Mouse (Mus musculus) thymus, postnatal 25 days (tissue): ENCODE results near the gene Ccr10.
A peak's percentile ranks its signal among the peaks of the same experiment; 100 is the strongest.

Source experiments
- DNase-seq: peaks from one replicate; pipeline ENCODE4 v3.0.0; 2022

Gene Ccr10

GRCm38 (mm10) chr11:101187541-101187940, 12.3 kb upstream of the Ccr10 start:
- DNase-seq, result no peak

GRCm38 (mm10) chr11:101186526-101187247, 11.4 kb upstream of the Ccr10 start:
- DNase-seq, result no peak

GRCm38 (mm10) chr11:101185441-101185840, 10.2 kb upstream of the Ccr10 start:
- DNase-seq, result no peak

DNA sequence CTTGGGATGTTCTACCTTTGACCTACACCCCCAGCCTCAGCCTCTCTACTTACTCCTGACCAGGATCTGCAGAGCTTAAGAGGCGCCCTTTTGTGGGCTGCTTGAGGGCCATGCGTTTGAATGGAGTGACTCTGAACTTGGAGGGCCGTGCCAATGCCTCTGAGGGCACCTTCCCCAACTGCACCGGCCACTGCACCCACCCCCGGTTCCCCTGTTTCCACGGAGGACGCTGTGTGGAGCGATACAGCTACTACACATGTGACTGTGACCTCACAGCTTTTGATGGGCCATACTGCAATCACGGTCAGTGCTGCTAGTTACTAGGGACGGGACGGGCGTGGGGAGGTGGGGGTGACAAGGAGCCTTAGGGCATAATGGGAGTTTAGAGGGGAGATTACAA, 9.7 kb upstream of the Ccr10 start:
- no peak for DNase-seq

DNA sequence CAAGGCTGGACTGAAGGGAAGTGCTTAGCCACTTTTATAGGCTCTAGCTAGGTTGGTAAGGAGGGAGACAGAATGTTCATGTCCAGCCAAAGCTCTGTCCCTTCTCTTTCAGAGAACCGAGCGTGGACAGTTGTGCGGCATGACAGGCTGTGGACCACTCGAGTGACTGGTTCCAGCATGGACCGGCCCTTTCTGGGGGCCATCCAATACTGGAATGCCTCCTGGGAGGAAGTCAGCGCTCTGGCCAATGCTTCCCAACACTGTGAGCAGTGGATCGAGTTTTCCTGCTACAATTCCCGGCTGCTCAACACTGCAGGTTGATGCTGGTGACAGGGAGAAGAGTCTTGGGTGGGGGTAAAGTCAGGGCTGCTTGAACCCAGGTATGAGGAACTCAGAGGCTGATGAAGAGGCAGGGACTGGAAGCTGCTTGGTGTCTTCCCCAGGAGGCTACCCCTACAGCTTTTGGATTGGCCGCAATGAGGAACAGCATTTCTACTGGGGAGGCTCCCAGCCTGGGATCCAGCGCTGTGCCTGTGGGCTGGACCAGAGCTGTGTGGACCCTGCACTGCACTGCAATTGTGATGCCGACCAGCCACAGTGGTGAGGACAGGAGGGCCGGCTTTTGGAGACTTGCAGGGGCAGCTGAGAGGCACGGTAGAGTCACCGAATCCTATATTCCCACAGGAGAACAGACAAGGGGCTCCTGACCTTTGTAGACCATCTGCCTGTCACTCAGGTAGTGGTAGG, 7.7 kb upstream of the Ccr10 start:
- no peak for DNase-seq

DNA sequence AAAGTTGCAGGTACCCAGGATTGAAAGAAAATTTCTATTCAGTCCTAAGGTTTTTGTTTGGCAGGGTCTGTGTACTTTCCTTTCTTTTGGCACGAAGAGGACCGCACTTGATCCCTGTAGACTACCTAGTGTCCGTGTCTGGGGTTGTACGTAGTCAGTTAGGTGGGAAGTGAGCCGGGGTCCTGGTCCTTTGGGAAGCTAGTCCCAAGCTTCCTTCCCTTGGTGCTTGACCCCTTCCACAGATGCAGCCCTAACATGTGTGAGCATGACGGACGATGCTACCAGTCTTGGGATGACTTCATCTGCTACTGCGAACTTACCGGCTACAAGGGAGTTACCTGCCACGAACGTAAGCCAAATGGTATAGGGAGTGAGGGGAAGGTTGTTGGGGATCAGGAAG, 6.7 kb upstream of the Ccr10 start:
- DNase-seq, result no peak

GRCm38 (mm10) chr11:101180846-101181740, 5.8 kb upstream of the Ccr10 start:
- peak; percentile 47 for DNase-seq

GRCm38 (mm10) chr11:101180261-101180660, 5.0 kb upstream of the Ccr10 start:
- DNase-seq, result no peak

- no peak for DNase-seq
Measured at GRCm38 (mm10) chr11:101179306-101179705, 4.1 kb upstream of the Ccr10 start.

DNA sequence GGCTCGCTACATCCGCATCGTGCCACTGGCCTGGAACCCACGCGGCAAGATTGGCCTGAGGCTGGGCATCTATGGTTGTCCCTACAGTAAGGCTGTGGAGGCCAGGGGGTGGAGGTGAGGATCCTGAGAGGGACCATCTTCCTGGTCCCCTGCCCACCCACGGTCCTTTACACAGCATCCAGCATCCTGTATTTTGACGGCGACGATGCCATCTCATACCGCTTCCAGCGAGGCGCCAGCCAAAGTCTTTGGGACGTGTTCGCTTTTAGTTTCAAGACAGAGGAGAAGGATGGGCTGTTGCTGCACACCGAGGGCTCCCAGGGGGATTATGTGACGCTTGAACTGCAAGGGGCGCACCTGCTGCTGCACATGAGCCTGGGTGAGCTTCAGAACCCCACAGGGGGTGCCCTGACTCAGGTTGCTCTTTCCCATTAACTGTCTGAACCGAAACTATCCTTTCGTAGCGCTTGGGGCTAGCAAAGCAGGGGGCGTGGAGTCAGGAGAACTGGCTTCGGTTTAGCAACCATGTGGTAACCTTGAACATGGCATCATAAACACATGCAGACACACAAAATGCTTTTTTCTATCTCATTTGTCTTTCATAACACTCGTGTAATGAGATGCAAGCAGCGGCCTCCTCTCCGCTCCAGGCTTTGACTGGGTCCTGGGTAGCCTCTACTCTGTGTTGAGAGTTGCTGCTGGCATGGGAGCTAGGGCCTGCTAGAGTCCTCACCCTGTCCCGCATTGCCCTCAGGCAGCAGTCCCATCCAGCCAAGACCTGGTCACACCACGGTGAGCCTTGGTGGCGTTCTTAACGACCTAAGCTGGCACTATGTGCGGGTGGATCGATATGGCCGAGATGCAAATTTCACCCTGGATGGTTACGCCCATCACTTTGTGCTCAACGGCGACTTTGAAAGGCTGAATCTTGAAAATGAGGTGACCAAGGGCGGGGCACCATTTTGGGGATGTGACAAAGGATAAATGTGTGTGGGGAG, 3.1 kb upstream of the Ccr10 start:
- DNase-seq, result no peak

DNA sequence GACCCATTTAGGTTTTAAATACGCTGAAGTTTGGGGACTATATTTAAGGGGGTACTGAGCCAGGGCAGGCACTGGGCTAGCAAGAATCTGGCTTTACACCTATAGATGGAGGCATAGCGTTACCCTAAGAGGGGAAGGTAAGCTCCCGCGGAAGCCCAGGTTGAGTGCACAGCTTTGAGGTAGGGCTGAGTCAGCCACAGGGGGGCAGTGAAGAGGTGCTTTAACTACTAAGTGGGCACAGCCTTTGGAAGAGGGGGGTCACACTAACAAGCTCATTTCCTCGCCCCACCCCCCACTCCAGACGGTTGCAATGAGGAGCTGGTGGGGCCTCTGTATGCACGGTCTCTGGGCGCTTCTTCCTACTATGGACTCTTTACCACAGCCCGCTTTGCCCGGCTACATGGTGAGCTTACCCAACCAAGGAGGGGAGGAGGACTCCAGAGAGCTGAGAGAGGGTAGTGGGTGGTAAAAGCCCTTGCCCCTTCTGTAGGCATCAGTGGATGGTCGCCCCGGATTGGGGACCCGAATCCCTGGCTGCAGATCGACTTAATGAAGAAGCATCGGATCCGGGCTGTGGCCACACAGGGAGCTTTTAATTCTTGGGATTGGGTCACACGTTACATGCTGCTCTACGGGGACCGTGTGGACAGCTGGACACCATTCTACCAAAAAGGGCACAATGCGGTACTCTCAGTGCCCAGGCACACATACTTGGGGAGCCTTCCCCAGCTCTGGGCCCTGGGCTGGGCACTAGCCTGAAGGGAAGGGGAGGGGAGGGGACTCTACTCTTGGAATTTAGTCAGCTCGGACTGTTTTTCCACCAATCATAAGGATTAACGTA, 1.9 kb upstream of the Ccr10 start:
- peak; percentile 81 for DNase-seq

- DNase-seq, result no peak
Measured at GRCm38 (mm10) chr11:101176117-101176691, 961 bp upstream of the Ccr10 start.

- DNase-seq, result no peak
Measured at GRCm38 (mm10) chr11:101175636-101176116, 433 bp upstream of the Ccr10 start.

- no peak for DNase-seq
Measured at GRCm38 (mm10) chr11:101174389-101174745, 876 bp downstream of the Ccr10 start.

DNA sequence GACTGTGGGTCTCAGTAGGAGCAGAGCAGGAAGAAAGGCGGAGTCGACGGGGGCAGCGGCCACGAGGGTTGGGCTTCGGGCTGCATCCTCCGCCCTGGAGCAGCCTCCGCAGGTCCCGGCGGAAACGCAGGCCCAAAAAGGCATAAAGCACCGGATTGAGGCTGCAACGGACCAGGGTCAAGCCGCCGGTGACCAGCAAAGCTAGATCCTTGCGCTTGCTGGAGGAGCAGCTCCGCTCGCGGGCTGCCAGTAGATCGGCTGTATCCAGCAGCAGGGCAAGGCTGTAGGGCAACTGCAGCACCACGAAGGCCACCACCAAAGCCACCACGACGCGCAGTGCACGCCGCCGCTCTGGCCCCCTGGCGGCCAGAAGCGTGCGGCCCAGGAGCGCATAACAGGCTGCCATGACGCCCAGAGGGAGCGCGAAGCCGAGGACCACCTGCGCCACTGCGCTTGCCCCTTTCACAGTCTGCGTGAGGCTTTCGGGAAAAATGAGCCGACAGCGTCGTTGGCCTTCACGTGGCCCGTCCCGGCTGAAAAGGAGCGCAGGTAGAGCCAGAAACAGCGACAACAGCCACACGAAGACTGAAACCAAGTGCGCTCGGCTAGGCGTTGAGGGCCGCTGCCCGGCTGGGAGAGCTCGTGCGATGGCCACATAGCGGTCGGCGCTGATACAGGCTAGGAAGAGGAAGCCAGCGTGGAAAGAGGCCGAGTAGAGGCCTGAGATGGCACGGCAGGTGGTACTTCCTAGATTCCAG, 1.4 kb downstream of the Ccr10 start:
- DNase-seq, result peak; percentile 80

DNA sequence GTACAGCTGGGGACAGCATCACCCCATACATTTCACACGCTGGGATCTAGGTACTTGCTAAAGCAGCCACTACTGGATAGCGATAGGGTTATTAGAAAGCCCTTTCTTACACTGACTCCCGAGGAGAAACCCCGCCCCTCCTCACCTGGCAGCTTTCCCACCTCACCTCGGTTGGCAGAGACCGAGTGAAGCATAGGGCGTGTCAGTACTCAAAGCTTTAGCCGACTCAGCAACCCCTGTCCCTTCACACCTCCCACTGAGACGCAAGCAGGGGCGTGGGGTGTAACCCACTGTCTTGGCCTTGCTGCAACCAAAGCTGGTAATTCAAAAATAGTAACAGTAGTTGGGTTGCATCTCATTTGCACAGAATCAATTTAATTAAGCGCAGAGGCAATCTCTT, 2.1 kb downstream of the Ccr10 start:
- DNase-seq, result no peak

- no peak for DNase-seq
Measured at GRCm38 (mm10) chr11:101172434-101172815, 2.8 kb downstream of the Ccr10 start.

DNA sequence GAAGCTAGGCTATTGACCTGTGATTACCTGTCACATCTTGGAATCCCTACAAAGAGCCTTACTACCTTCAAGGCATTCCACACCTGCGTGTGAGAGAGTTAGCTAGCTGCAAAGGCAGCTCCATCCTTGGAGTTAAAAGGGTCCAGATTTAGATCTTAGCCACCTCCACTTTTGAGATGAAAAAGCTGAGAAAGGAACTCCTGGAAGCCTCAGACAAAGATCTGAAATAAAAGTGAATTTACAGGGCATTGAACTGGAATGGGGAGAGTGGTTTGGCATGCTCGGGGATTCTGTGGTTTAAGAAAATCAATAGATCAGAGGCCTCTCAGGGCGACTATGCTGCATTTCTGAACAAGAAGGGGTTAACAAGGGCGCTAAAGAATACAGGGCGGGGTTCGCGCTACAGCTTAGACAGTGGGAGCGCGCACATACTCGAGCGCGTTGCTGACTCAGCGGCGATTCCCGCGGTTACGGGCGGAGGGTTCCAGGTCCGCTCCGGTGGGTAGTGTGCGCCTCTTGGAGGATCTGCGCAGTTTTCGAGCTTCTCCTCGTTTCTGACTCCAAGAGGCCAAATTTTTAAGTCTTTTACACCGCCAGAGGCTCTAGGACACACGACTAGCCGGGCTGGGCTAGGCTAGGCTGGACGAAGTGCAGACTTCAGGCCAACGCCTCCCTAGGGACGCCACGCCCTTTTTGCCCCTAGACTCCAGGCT, 3.4 kb downstream of the Ccr10 start:
- peak; percentile 40 for DNase-seq
